Mouse (Mus musculus): ENCODE data around the gene Dync1h1. TPM values are rescaled to one million over a fixed set of nuclear protein-coding genes. Genes with fewer than 3 reads are reported as not detected.
A peak's percentile ranks its signal among the peaks of the same experiment; 100 is the strongest.

Gene Dync1h1
- polyA plus RNA-seq, 1 experiment = 83.5 TPM

DNA sequence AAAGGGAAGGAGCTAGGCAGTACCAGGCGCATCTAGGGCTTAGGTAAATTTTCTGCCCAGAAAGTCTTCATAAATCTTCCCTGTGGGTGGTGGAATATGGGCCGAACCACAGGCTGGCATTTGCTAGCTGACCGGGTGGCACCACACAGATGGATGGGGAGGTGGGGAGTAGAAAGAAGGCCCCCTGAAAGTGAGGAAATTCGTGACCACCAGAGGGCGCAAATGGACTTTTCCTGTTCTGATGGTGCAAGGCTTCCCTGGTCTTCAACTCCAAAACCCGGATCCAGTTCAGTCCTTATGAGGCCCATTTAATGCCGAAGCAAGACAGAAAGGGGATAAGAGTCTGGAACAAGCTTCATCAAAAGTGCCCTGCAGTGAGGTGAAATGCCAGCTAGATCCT, 2.7 kb upstream of the Dync1h1 start:
- Histone ChIP-seq H3K4me3 (ENCODE audit: insufficient read depth, poor library complexity, severe bottlenecking) (no peak overlapping the region), H3ac (ENCODE audit: control insufficient read depth, insufficient read length, low read depth) (no peak overlapping the region), H3K79me3 (ENCODE audit: low read depth) (peaks cover 20% of the 10 kb centered on the region), H3K27me3 (ENCODE audit: control insufficient read depth, insufficient read depth, insufficient read length) (peaks cover 6% of the 10 kb centered on the region), H3K36me3 (ENCODE audit: control insufficient read depth, insufficient read depth) (no peaks in the 10 kb centered on the region), H3K79me2 (ENCODE audit: control insufficient read depth, insufficient read depth) (peaks cover 23% of the 10 kb centered on the region)
- TF ChIP-seq USF1 (IDR thresholded peaks at IDR 0.05; ENCODE audit: low read depth) = no peak
- TF ChIP-seq MAX (IDR thresholded peaks at IDR 0.05) = no peak
- peak; percentile 58 for TF ChIP-seq CTCF (IDR thresholded peaks at IDR 0.05; ENCODE audit: control insufficient read depth, insufficient read depth, insufficient read length)
- peak; percentile 5 for TF ChIP-seq CEBPB (IDR thresholded peaks at IDR 0.05; ENCODE audit: low read depth)

DNA sequence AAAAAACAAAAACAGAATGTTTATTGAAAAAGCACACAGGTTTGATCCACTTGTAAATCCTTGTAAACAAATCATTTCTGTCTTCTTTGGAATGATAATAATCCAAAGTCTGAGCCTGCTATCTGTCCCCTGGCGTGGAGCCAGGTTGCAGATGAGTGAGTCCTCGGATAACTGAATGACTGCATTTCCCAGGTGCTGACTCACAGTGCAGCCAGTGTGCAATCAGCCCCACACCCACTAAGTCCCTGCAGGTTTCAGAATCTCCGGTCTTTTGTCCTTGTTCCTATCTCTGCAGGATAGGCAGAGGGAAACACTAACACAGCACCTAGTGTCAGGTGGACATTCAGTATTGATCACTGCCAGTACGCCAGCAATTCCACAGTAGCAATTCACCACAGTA, 1.5 kb upstream of the Dync1h1 start:
- Histone ChIP-seq H3K4me3 (ENCODE audit: insufficient read depth, poor library complexity, severe bottlenecking) (no peak overlapping the region), H3K79me3 (ENCODE audit: low read depth) (peaks cover 31% of the 10 kb centered on the region), H3K36me3 (ENCODE audit: control insufficient read depth, insufficient read depth) (peaks cover 3% of the 10 kb centered on the region), H3ac (ENCODE audit: control insufficient read depth, insufficient read length, low read depth) (no peak overlapping the region), H3K79me2 (ENCODE audit: control insufficient read depth, insufficient read depth) (peaks cover 36% of the 10 kb centered on the region), H3K27me3 (ENCODE audit: control insufficient read depth, insufficient read depth, insufficient read length) (peaks cover 6% of the 10 kb centered on the region)
- TF ChIP-seq CTCF (IDR thresholded peaks at IDR 0.05; ENCODE audit: control insufficient read depth, insufficient read depth, insufficient read length) (no peak), MYOD1 (IDR thresholded peaks at IDR 0.05; ENCODE audit: control insufficient read depth, insufficient read length, low read depth) (no peak), MAX (IDR thresholded peaks at IDR 0.05) (no peak), FOSL1 (IDR thresholded peaks at IDR 0.05; ENCODE audit: insufficient read depth, low read length, poor library complexity, severe bottlenecking) (no peak), MYOG (IDR thresholded peaks at IDR 0.05; ENCODE audit: control insufficient read depth, extremely low read depth, insufficient read length) (no peak), CEBPB (IDR thresholded peaks at IDR 0.05; ENCODE audit: low read depth) (no peak), USF1 (IDR thresholded peaks at IDR 0.05; ENCODE audit: low read depth) (no peak)

DNA sequence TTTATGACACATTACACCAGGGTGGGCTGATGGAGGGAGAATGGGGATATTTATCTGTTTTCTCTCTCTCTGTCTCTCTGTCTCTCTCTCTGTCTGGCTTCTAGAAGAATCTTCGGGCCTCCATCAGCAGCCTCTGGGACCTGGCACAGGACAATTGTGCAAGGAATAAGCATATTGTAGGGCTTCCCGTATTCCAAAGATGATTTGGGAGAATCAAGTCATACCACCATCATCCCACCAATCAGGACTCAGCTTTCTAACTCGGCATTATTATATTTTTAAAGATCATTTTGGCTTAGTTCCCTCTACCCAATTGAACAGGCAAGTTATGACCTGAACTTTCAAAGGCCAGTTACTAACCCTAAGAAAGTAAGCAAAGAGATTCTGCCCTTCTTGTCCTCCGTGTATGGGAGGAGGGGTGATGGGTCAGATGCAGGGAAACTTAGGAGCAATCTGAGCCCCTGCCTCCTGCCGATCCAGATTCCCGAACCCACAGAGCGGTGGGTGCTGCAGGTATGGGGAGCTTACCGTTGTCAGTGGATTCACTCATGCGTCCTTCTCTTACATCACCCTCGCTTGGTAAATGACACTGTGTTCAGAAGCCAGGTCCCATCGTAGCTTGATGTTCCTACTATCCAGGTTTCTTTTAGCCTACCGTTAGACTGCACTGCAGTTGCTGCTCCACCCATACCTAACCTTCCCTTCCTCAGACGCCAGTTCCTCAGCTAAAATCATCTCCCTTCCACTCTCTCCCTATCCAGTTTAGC, 844 bp upstream of the Dync1h1 start:
- Histone ChIP-seq H3ac (ENCODE audit: control insufficient read depth, insufficient read length, low read depth) (no peak overlapping the region), H3K36me3 (ENCODE audit: control insufficient read depth, insufficient read depth) (peaks cover 5% of the 10 kb centered on the region), H3K27me3 (ENCODE audit: control insufficient read depth, insufficient read depth, insufficient read length) (peaks cover 6% of the 10 kb centered on the region), H3K79me3 (ENCODE audit: low read depth) (peaks cover 37% of the 10 kb centered on the region), H3K4me3 (ENCODE audit: insufficient read depth, poor library complexity, severe bottlenecking) (no peak overlapping the region), H3K79me2 (ENCODE audit: control insufficient read depth, insufficient read depth) (peaks cover 42% of the 10 kb centered on the region)
- no peak for TF ChIP-seq MYOD1 (IDR thresholded peaks at IDR 0.05; ENCODE audit: control insufficient read depth, insufficient read length, low read depth)
- no peak for TF ChIP-seq FOSL1 (IDR thresholded peaks at IDR 0.05; ENCODE audit: insufficient read depth, low read length, poor library complexity, severe bottlenecking)
- TF ChIP-seq MYOG (IDR thresholded peaks at IDR 0.05; ENCODE audit: control insufficient read depth, extremely low read depth, insufficient read length) = no peak
- TF ChIP-seq CEBPB (IDR thresholded peaks at IDR 0.05; ENCODE audit: low read depth) = no peak
- no peak for TF ChIP-seq USF1 (IDR thresholded peaks at IDR 0.05; ENCODE audit: low read depth)
- TF ChIP-seq MAX (IDR thresholded peaks at IDR 0.05) = no peak
- no peak for TF ChIP-seq CTCF (IDR thresholded peaks at IDR 0.05; ENCODE audit: control insufficient read depth, insufficient read depth, insufficient read length)

DNA sequence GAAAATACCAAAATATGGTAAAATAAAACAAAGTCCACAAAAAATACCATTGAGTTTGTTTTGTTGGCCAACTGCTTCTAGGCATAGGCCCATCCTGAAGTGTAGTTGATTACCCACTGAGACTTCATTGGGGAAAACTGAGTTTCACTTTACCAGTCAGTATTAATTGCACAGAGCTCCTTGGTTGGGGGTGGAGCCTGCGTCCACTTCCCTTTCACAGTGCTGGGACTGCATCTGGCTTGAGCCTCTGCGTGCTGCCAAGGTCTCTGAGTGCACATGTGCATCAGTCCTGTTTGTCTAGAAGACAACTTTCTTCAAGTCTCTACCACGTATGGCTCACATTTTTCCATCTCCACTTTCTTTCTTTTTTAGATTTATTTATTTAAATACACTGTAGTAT, 4.9 kb downstream of the Dync1h1 start:
- no peak for TF ChIP-seq USF1 (IDR thresholded peaks at IDR 0.05; ENCODE audit: low read depth)
- TF ChIP-seq MAX (IDR thresholded peaks at IDR 0.05) = no peak
- no peak for TF ChIP-seq CEBPB (IDR thresholded peaks at IDR 0.05; ENCODE audit: low read depth)
- no peak for TF ChIP-seq CTCF (IDR thresholded peaks at IDR 0.05; ENCODE audit: control insufficient read depth, insufficient read depth, insufficient read length)
- TF ChIP-seq MYOD1 (IDR thresholded peaks at IDR 0.05; ENCODE audit: control insufficient read depth, insufficient read length, low read depth) = no peak
- TF ChIP-seq MYOG (IDR thresholded peaks at IDR 0.05; ENCODE audit: control insufficient read depth, extremely low read depth, insufficient read length) = no peak
- TF ChIP-seq FOSL1 (IDR thresholded peaks at IDR 0.05; ENCODE audit: insufficient read depth, low read length, poor library complexity, severe bottlenecking) = no peak
- H3K27me3 ChIP-seq (ENCODE audit: control insufficient read depth, insufficient read depth, insufficient read length) = no peaks in the 10 kb centered on the region
- H3K79me2 ChIP-seq (ENCODE audit: control insufficient read depth, insufficient read depth) = peaks cover 100% of the 10 kb centered on the region
- H3K79me3 ChIP-seq (ENCODE audit: low read depth) = peaks cover 91% of the 10 kb centered on the region
- H3ac ChIP-seq (ENCODE audit: control insufficient read depth, insufficient read length, low read depth) = no peak overlapping the region
- H3K4me3 ChIP-seq (ENCODE audit: insufficient read depth, poor library complexity, severe bottlenecking) = no peak overlapping the region
- H3K36me3 ChIP-seq (ENCODE audit: control insufficient read depth, insufficient read depth) = peaks cover 15% of the 10 kb centered on the region

DNA sequence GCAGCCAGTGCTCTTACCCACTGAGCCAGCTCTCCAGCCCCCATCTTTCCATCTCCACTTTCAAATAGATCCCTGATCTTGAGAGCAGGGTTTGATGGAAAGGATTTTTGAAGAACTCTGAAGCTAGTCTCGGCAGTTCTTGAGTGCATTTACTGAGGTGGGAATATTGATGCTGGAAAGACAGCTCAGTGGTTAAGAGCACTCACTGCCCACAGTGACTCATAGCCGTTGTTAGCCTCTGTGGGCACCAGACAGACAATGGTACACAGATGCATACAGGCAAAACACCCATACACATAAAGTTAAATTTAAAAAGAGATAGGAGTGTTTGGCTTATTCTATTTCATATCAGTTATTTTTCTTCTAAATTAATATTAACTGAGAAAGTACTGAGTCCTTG, 5.4 kb downstream of the Dync1h1 start:
- Histone ChIP-seq H3K27me3 (ENCODE audit: control insufficient read depth, insufficient read depth, insufficient read length) (no peaks in the 10 kb centered on the region), H3K4me3 (ENCODE audit: insufficient read depth, poor library complexity, severe bottlenecking) (no peak overlapping the region), H3ac (ENCODE audit: control insufficient read depth, insufficient read length, low read depth) (no peak overlapping the region), H3K79me3 (ENCODE audit: low read depth) (peaks cover 93% of the 10 kb centered on the region), H3K36me3 (ENCODE audit: control insufficient read depth, insufficient read depth) (peaks cover 16% of the 10 kb centered on the region), H3K79me2 (ENCODE audit: control insufficient read depth, insufficient read depth) (peaks cover 100% of the 10 kb centered on the region)
- TF ChIP-seq CEBPB (IDR thresholded peaks at IDR 0.05; ENCODE audit: low read depth) = no peak
- TF ChIP-seq FOSL1 (IDR thresholded peaks at IDR 0.05; ENCODE audit: insufficient read depth, low read length, poor library complexity, severe bottlenecking) = no peak
- TF ChIP-seq MYOG (IDR thresholded peaks at IDR 0.05; ENCODE audit: control insufficient read depth, extremely low read depth, insufficient read length) = no peak
- no peak for TF ChIP-seq USF1 (IDR thresholded peaks at IDR 0.05; ENCODE audit: low read depth)
- no peak for TF ChIP-seq MYOD1 (IDR thresholded peaks at IDR 0.05; ENCODE audit: control insufficient read depth, insufficient read length, low read depth)
- TF ChIP-seq CTCF (IDR thresholded peaks at IDR 0.05; ENCODE audit: control insufficient read depth, insufficient read depth, insufficient read length) = no peak
- TF ChIP-seq MAX (IDR thresholded peaks at IDR 0.05) = no peak
